Mouse (Mus musculus): ENCODE measurements around the gene Hnf4a.
A peak's percentile ranks its signal among the peaks of the same experiment; 100 is the strongest.

The Hnf4a gene

DNA sequence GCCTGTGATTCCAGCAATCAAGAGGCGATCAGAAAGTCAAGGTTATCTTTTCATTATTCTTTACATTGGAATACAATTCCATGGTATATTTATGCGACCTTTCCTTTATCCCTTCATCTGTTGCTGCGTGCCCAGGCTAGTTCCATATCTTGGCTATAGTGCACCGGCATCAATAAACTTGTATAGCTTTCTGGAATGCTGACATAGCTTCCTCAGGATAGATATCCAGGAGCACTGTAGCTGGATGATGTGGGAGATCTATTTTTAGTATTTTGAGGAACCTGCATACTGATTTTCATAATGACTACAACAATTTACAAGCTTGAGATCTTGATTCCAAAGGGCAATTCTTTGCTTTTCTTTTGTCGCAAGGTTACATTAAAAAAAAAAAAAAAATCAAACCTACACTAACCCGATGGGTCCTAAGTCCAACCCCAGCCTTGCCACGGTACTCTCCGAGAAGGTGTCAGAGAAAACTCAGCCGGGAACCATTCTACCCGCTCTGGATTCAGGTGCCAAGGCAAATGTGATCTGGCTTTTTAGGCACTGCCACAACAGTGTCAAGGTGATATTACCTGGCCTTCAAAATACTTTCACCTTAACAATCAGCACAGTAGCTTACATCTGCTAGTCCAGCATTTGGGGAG is 87.2 kb downstream of the Hnf4a start:
- no peak for DNase-seq (ENCODE audit: low spot score)

DNA sequence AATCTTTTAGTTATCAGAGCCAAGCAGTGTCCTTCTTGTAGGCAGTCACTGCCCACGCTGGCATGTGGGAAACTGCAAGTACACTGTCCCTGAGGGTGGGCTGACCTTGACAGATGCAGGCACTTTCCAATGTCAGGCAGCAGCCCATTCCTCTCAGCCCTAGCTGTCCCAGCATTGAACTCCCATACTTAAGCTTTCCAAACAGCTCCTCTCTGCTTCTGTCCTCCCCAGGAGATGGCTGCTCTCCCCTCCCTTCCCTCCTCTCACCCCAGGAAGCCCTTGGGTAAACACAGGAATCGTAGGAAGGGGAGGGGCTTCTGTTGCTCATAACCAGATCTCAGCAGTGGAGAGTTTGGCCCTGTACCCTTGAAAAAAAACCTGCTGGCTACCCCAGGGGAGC is 88.5 kb downstream of the Hnf4a start:
- no peak for DNase-seq (ENCODE audit: low spot score)

DNA sequence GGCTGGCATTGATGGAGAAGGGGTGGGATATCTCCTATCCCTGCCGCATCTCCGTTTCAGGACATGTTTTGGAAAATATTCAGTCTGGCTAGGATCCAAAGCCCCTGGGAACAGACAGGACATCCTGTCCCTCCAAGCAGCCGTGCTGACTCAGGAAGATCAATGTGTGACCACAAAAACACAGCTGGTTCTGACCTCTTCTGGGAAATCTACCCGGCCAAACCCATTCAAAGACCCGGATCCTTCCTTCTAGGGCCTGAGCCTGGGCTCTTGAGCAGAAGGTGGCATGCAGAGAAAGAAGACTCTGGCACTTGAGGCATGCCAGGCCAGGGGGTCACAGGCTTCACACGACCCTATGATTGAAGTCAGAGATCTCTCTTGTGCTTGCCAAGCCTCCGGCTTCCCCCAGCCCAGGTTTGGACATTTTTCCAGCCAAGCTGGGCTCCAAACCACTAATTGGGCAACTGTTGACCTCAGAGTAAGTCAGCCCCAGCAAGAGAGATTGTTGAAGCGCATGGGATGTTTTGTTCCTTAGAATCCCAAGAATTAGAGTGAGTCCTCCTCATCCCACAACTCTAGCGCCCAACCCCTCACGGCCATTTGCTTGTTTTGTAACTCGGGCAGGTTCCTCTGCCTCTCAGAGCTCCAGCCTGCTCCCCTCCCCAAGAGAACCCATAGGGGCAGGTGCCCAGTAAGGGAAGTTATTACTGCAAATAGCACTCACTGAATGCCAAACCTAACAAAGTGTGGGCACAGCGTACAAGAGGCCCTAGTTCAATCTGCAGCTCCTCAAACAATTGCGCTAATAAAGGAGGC is 89.7 kb downstream of the Hnf4a start:
- DNase-seq (ENCODE audit: low spot score) = no peak

DNA sequence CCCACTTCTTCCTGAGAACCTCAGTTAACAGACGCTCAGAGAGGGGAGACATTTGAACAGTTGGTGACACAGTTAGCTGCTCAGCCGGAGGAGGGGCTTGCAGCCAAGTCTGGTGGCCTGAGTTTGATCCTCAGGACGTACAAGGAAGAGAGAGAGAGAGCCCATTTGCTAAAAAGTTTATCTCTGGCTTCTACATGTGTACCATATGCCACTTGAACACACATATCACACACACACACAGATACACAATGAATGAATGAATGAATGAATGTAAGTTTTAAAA is 90.2 kb downstream of the Hnf4a start:
- DNase-seq (ENCODE audit: low spot score) = no peak

DNA sequence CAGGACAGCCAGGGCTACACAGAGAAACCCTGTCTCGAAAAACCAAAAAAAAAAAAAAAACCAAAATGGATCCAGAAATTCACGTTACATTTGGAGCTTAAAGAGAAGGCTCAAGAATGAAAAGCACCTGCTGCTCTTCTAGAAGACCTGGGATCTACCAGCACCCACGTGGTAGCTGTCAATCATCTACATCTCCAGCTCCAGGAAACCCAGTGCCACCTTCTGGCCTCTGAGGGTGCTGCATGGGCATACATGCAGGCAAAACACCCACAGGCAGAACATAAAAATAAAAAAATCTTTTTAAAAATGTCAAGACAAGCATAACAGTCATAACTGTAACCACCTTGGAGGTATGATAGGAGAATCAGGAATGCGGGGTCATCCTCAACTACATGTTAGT is 91.1 kb downstream of the Hnf4a start:
- DNase-seq (ENCODE audit: low spot score) = peak; percentile 65

DNA sequence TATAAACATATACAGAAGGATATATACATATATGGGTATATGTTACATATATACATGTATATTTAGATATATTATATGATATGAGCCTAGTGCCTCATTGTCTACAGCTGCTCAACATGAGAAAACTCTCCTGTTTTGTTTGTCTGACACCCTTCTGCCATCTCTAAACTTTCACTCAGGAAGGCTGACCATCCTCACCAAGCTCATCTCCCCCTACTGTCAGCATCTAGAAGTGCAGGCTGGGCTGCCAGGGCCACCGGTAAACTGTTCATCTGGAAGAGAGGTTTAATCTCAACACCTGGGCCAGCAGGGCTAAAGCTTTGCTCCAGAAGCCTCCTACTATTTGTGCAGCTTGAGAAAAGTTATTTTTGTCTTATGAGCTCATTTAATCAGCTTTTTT is 92.6 kb downstream of the Hnf4a start:
- DNase-seq (ENCODE audit: low spot score) = peak; percentile 66

DNA sequence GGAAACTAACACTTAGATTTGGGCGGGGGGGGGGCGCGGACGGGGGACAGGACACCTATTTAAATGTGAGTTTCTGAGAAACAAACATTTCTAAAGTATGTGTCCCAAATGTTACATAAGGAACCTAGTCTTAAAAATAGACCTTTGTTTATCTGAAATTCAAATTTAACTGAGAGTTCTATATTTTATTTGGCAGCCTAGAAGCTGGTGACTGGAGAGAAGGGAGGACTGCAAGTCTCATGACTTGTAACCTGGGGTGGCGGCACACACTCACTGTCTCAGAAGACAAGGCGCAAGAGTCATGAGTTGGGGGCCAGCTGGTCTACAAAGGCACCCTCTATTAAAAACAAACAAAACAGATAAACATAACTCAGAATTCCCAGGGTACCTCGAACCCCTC is 94.5 kb downstream of the Hnf4a start:
- no peak for DNase-seq (ENCODE audit: low spot score)

DNA sequence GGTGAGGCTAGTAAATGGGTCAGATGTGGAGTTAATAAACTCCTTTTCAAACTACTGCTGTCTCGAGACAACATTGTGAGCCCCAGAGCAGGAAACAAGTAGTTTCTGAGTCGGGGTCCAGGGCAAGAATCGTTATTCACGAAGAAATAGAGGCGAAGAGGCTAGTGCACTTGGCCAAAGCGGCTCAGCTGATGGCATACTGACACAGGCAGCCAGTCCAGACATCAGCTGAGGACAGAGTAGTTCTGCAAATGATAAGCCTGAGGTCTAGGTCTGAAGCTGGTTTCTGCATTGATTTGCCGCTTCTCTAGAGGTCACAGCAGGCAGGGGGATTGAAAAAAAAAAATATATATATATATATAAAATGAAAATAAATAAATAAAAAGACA is 95.1 kb downstream of the Hnf4a start:
- no peak for DNase-seq (ENCODE audit: low spot score)

DNA sequence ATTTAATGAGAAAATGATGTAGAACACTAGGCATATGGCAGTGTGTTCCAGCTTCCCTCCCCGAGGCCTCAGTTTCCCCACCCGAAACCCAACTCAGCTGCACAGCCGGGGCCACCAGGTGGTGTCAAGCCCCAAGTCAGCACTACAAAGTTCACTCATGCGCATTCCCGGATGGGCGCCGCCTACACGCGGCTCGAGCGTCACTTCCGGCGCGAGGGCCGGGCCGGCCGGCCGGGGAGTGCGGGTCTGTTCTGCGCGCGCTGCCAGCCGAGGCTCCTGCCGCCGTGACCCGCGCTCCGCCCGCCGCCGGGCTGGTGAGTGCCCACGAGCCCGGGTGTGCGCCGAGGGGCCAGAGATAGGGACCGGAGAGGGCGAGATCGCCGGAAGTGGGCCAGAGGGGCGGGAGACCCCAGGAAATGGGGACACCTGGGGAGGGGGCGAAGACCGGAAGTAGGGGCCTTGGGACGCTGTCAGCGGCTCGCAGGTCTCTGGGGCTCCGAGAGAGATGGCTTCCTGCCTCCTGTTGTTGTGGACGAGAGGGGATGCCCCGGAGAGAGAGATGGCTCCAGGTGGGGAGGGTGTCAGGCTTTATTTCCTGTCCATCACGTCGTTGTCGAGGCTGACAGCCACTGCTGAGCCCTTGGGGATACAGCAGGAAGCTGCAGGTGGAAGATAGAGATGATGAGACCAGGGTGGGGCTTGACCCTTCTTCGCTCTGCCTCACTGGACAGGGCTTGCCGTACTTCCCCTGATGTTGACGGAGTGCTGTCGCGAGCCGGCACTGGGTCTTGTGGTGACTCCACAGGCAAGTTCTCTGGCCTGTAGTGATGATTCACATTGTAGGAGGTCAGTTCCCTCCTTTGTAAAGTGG is 95.7 kb downstream of the Hnf4a start, which contains the start of gene Ttpal:
Gene Ttpal, plus strand, starts transcription at position 214 of the 871 bp plus-strand sequence.
- peak; percentile 89 for DNase-seq (ENCODE audit: low spot score)

DNA sequence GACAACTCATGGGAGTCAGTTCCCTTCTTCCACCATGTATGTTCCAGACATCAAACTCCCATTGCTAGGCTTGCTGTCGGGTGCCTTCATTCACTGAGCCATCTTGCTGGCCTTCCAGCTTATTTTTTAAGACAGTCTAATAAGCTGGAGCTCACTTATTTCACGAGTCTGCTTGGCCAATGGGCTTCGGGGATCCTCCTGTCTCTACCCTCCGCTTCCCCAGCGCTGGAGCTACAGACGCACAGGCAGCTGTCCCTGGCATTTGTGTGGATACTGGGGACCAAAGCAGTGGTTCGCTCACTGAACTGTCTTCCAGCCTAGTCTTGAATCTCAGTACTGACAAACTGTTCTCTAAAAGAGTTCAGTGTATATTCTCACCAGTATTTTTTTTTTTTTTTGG is 99.6 kb downstream of the Hnf4a start:
- no peak for DNase-seq (ENCODE audit: low spot score)

DNA sequence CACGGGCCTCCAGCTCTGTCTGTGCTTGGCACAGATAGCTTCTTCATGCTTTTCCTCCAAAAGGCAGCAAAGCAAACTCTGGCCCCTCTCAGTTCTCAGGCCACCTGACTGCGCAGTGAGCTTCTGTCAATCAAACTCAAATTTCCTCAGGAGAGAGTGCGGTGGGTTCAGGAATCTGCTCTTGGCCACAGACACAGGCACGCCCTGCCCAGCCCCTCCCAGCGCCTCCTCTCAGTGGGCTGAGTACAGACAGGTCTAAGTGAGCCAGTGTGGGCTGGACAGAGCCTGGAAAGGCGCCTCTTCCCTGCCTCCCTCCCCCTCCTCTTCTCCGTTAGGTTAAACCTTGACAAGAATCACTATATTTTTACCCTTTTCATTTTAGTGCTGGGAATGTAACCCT is 101.4 kb downstream of the Hnf4a start:
- no peak for DNase-seq (ENCODE audit: low spot score)

DNA sequence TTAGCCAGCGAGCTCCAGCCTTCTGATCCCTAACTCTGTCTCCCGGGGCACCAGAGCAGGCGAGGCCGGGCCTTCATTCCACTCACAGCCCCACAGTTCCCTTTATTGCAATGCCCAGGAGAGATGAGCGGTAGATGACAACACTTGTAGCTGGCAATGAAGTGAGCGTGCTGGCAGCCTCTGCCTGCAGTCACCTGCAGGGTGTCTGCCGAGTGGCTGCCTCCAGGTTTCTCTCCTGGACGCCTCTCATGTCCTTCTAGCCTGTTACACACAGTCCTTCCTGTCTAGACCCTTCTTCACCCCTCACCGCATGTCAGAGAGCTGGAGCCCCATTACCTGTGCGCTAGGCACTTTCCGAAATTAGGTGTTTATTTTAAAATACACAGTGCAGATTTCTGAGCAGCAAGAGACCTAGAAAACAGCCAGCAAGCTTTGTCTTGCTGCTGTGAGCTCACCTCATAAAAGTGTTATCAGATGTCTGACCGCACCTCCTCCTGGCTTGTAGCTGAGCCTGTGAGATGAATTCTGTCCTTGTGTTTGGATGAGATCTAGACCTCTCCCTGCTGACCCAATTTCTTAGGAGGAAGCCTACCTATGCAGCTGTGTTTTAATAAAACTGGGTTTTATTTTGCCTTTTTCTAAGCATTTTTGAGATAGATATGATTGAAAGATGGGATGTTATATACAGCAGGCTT is 102.8 kb downstream of the Hnf4a start:
- no peak for DNase-seq (ENCODE audit: low spot score)

DNA sequence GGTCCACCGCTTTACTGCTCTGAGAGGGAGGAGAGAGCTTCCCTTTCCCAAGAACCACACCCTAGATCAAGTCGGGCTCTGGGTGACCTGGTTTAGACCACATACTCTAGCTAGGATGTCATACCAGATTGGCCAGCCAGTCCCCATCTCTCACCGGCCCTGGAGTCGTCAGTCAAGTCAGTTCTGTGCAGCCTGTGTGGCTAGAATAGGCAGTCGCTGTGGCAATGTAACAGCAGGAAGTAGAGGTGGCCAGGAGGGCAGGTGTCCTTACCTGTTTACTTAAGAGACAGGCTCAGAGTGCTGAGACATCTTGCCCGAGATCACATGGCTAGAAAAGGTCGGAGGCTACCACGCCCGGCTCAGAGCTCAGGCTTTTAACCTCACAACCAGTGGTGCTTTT is 104.6 kb downstream of the Hnf4a start:
- peak; percentile 63 for DNase-seq (ENCODE audit: low spot score)

DNA sequence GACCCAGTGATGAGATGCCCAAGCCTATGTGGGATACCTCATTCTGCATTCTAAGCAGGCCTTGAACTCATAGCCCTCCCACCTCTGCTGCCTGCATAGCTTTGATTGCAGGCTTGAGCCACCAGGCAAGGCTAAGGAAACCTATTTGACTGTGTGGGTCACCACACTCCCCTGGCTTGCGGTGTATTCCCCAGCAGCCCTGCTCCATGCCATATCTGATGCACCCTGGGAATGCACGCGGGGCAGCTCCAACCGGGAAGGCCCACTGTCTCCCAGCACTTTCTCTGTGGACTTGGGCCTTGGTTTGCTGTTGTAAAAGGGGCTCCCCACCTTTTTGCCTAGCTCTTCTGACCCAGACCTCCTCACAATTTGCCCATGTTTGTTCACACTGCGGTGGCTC is 106.6 kb downstream of the Hnf4a start:
- no peak for DNase-seq (ENCODE audit: low spot score)

DNA sequence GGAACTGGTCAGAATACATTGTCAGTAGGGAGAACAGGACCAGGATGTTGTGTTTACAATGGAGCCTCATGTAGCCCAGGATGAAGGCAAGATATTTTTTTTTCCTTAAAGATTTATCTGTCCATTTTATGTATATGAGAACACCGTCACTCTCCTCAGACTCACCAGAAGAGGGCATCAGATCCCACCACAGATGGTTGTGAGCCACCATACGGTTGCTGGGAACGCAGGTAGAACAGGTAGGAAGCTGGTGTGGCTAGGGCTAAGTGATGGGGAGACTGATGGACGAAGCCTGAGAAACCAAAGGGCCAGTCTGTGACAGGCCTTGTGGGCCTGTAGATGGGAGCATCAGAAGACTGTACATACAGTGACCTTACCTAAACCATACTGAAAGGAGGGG is 107.4 kb downstream of the Hnf4a start:
- no peak for DNase-seq (ENCODE audit: low spot score)

DNA sequence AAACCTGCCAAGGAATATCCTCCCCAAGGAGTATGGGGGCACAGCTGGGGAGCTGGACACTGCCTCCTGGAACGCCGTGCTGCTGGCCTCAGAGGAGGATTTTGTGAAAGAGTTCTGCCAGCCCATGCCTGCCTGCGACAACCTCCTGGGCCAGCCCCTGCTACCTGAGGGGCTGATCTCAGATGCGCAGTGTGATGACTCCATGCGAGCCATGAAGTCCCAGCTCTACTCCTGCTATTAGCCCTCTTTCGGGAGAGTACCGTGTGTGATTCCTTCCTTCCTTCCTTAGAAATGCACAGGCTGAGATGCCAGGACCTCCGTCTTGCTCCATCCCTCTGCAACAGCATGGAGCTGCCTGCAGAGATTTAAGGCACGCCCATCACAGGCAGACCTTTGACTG is 108.8 kb downstream of the Hnf4a start:
- DNase-seq (ENCODE audit: low spot score) = no peak

DNA sequence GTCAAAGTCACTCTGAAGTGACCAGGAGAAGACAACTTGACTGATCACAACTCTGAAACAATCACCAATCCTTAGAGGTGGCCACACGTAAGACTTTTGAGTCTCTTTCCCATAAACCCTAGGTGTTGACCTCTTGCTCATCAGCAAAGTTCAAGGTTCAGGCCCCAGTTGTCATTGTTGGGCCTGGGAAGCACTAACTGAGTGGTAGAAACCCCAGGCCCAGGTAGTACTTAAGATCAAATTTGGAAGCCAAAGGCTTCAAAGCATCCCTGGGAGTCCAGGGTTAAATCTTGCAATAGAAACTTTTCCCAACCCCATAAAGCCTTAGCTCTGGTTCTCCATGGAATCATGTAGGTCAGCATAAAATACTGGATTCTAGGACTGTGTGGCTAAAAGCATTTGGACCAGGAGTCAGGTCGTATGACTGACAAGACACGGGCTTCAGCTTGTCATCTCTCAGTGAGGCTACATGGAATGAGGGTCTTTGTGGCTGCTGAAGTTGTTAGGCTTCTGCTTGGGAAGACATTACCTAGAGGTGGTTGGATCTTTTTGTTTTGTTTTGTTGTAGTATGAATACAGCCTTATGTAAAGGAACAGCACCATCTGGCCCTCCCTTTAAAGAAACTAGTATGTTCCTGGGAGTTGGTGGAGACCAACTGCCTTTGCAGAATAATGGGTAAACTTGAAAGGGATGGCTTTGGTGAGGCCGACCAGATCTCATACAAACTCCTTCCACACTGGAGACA is 109.5 kb downstream of the Hnf4a start:
- DNase-seq (ENCODE audit: low spot score) = no peak

DNA sequence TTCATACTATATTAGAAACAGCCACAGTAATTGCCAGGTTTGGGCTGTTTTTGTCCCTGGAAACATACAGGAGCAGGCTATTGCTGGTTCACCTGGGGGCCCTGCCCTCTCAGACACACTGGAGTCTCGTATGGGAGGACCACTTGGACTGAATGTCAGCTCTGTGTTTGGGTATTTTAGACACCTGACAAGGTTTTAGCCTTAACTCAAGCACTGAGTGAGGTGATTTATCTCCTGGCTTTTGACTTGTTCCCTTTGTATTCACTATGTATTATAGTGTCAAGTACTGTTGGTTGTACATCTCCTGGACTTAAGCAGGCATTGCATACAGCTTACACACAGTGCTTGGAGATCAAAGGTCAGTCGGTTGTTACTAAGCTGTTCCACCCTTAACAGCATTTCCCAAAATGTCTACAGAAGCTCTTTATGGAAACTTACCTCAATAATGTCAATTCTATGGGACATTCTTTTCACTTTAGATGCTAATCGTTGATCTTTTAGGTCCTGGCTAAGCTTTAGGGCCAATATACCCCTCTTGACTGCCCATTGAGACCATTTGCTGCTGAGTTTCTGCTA is 110.1 kb downstream of the Hnf4a start:
- DNase-seq (ENCODE audit: low spot score) = no peak

DNA sequence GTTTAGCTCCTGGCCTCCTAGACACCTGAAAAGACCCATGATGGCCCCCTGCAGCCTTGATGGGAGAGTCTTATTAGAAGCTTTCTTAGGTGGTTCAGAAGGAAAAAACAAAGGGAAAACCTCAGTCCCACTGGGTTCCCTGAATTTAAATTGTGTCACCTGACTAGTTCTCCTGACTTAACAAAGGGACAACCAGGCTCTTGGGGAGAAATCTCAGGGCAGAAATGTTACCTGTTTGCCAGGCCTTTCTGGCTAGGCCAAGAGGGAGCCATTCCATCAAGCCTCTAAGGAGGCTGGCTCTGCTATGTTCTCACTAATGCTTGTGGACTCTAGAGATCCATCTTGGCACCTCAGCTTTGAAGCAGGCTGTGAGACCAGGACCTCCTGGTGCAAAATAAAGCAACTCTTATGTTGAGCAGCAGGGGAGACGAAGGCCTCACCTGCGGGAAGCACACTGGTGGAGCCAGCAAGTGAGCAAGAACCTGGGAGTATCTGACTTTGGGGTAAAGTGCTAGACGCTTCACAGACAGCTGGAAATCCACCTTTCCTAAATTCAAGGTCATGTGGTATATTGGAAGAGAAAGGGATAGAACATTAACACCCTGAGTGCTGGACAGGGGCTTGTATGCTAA is 110.7 kb downstream of the Hnf4a start:
- DNase-seq (ENCODE audit: low spot score) = no peak

DNA sequence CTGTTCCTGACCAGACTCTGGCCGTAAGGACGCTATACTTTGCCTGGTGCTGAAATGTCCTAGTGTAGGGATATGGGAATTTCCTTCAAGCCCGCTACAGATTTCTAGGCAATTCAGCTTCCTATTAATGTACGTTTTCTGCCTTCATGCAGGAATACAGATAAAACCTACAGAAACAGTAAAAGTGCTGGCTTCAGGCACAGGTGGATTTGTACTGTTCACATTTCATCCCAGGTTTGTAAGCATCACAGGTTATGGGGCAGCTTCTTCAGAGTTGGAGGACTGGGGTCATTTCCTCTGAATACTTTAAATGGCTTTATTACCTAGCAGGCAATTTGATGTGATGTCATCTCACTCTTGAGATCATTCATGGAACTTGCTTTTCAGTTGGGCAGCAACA is 111.3 kb downstream of the Hnf4a start:
- DNase-seq (ENCODE audit: low spot score) = no peak

DNA sequence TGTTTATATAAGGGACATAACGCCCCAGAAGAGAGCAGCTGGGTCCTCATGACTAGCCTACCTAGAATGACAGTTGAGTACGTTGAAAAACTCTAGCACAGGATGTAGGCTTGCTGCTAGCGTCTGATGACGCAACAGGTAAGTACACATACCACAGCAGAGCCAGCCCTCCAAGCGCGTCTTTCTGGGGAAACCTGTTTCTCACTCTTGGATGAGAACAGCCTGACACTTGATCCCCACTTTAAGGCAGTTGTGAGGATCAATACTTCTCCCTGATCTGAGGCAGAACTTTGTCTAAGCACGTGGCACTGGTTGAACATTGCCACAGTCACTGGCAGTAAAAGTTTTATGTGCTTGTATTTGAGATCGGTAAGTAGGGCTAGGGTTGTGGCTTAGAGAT is 113.8 kb downstream of the Hnf4a start:
- peak; percentile 53 for DNase-seq (ENCODE audit: low spot score)

Data from urinary bladder, postnatal 14 days (tissue).